Mouse (Mus musculus) kidney, embryonic 14.5 days (tissue): Measurements from ENCODE around the gene Tcta. TPM values are rescaled to one million over a fixed set of nuclear protein-coding genes. Genes with fewer than 3 reads are reported as not detected.
"Not testable (repeated sequence)": the region's sequence is repeated elsewhere in the genome, so short reads cannot be mapped to it uniquely, and the experiment has no call there.

Source experiments
- ATAC-seq: fragments of 200-750 bp; cut with Nextera tagmentation; 2 replicates; pipeline ENCODE4 v1.8.0; 2017; ENCODE audit warnings: moderate number of reproducible peaks, mild to moderate bottlenecking, moderate TSS enrichment, moderate library complexity; ENCODE audit not compliant: low FRiP score, low TSS enrichment
- H3K27ac ChIP-seq: fragments of 300-500 bp; sonication (generic); 2 replicates; pipeline ENCODE4 v1.5.1; 2014; ENCODE audit warnings: low read depth, mild to moderate bottlenecking, low read length, moderate library complexity, mixed read lengths
- H3K27me3 ChIP-seq: fragments of 300-500 bp; sonication (generic); 2 replicates; pipeline ENCODE4 v1.6.1; 2014; ENCODE audit warnings: mild to moderate bottlenecking, low read length; ENCODE audit not compliant: control insufficient read depth, insufficient read depth
- H3K36me3 ChIP-seq: fragments of 300-500 bp; sonication (generic); 2 replicates; pipeline ENCODE4 v1.6.1; 2014; ENCODE audit warnings: low read length, mixed read lengths; ENCODE audit not compliant: control insufficient read depth, insufficient read depth
- H3K4me1 ChIP-seq: fragments of 300-500 bp; sonication (generic); 2 replicates; pipeline ENCODE4 v1.6.1; 2014; ENCODE audit warnings: low read length, mixed read lengths; ENCODE audit not compliant: control insufficient read depth, insufficient read depth
- H3K4me2 ChIP-seq: fragments of 300-500 bp; sonication (generic); replicated peaks from 2 replicates; pipeline ENCODE4 v1.6.1; 2014; ENCODE audit warnings: low read depth, mild to moderate bottlenecking, low read length
- H3K4me3 ChIP-seq: fragments of 300-500 bp; sonication (generic); 2 replicates; pipeline ENCODE4 v1.5.1; 2014; ENCODE audit warnings: mild to moderate bottlenecking, low read length
- H3K9ac ChIP-seq: fragments of 300-500 bp; sonication (generic); 2 replicates; pipeline ENCODE4 v1.6.1; 2014; ENCODE audit warnings: low read depth, mild to moderate bottlenecking, low read length, moderate library complexity
- H3K9me3 ChIP-seq: fragments of 300-500 bp; sonication (generic); 2 replicates; pipeline ENCODE4 v1.6.1; 2016; ENCODE audit warnings: low read length; ENCODE audit not compliant: control insufficient read depth
- WGBS: fragments of 180-500 bp; shearing (Covaris S2); extraction: QIAGEN DNeasy Blood & Tissue Kit; methylation state at CpG from one replicate; pipeline ENCODE4 v1.1.7; 2014; 5-methylcytosine and 5-hydroxymethylcytosine counted together
- polyA plus RNA-seq: library from polyadenylated mRNA; unstranded; fragments of >200 nt; fragmentation: Nextera tagmentation; extraction: Ambion mirVana; gene quantifications from 2 replicates; pipeline ENCODE4 v1.2.1, GENCODE M21; 2014

Gene Tcta
- polyA plus RNA-seq, 1 experiment from 2014 or later, result 27.8 TPM

DNA sequence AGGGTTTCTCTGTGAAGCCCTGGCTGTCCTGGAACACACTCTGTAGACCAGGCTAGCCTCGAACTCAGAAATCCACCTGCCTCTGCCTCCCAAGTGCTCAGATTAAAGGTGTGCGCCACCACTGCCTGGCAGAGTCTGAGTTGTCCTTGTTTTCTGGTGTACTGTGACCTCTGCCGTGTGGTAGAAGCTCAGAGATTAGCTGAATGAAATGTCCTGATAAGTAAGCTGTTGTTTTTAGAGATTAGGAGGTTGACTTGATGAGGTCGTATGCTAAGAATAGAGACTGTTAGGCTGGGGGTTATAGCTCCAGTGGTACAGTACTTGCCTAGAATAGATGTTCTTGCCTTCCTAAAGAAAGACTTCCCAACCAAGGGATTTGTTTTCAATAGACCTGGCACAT is 1.2 kb downstream of the Tcta start:
- H3K9me3 ChIP-seq, result no peaks in the 10 kb centered on the region
- H3K4me2 ChIP-seq, result peak overlapping the region; percentile 60
- H3K4me1 ChIP-seq, result peaks cover 19% of the 10 kb centered on the region
- peak overlapping the region; percentile 77; the same call in 1 of the 2 replicates for H3K9ac ChIP-seq
- WGBS, result 83% methylated on average over 4 of the region's 4 CpGs
- peaks cover 29% of the 10 kb centered on the region for H3K36me3 ChIP-seq
- peak overlapping the region; percentile 76; the same call in 1 of the 2 replicates for H3K4me3 ChIP-seq
- no peak overlapping the region for H3K27ac ChIP-seq
- no peaks in the 10 kb centered on the region for H3K27me3 ChIP-seq
- ATAC-seq, result no peak

DNA sequence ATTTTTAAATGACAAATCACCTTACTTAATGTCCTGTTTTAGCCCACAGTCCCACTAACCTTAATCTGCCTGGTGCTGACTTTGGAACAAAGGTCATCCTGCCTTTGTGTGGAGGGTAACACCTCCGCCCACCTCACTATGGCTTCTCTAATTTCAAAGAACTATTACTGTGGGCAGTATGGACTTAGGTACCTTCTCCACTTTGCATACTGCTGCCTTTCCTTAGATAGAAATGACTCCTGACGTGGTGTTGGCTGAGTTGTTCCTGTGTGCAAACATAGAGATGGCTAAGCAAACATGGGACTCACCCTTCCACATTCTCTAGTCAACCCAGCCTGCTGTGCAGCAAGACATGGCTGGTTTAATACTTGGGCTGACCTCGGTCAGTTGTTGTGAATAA is 4.1 kb downstream of the Tcta start:
- Histone ChIP-seq H3K9me3 (no peaks in the 10 kb centered on the region), H3K9ac (no peak overlapping the region), H3K27ac (no peak overlapping the region), H3K4me1 (peaks cover 6% of the 10 kb centered on the region; the same call in 1 of the 2 replicates), H3K4me3 (no peak overlapping the region), H3K36me3 (peaks cover 33% of the 10 kb centered on the region), H3K27me3 (no peaks in the 10 kb centered on the region), H3K4me2 (no peak overlapping the region)
- no peak for ATAC-seq
- 71% methylated on average over 3 of the region's 3 CpGs for WGBS

DNA sequence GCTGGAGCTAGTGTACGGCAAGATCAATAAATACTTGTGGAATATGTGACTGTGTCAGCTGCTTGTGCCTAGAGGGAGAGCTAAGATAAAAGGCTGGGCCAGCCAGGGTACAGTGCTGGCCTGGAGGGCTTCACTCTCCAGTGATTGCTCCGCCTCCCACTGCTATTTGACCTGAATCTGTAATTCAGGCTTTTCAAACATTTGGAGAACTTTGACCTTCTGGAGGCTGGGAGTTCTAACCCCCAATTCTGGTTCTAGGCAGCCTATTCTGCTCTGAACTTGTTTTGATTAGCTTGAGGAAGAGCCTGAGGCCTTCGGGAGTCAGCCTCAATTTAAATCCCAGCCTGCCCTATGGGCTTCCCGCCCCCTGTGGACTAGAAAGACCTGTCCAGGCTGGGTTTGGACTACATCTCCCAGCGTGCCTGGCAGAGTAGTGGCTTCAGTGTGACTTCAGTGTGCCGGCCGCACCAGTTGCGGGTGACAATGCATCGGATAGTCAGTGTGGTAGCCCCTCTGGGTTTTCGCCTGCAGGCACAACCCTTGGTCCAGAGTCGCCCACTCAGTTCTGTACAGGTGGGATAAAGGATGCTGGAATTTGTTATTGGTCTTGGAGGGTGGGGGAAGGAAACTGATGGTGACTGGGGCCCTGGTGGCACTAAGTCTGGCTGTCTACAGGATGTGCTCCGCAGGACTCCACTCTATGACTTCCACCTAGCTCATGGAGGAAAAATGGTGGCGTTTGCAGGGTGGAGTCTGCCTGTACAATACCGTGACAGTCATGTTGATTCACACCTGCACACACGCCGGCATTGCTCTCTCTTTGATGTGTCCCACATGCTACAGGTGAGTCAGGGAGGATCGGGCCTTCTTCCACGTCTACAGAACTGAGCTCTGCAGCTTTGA is 9.3 kb downstream of the Tcta start, which contains the start of gene Amt:
TSS of gene Amt (plus strand) at position 401 of the 903 bp plus-strand sequence.
- Histone ChIP-seq H3K9ac (peak within 1 kb of the TSS; percentile 44), H3K27ac (peak within 1 kb of the TSS; percentile 39), H3K4me3 (peak within 1 kb of the TSS; percentile 39), H3K36me3 (peaks cover 13% of the 10 kb centered on the region; the same call in 1 of the 2 replicates), H3K4me2 (peak within 1 kb of the TSS; percentile 51), H3K9me3 (no peaks in the 10 kb centered on the region), H3K27me3 (no peaks in the 10 kb centered on the region), H3K4me1 (no peaks in the 10 kb centered on the region; the same call in 1 of the 2 replicates)
- WGBS, result 19% methylated on average over 18 of the region's 18 CpGs
- ATAC-seq, result peak; percentile 84

DNA sequence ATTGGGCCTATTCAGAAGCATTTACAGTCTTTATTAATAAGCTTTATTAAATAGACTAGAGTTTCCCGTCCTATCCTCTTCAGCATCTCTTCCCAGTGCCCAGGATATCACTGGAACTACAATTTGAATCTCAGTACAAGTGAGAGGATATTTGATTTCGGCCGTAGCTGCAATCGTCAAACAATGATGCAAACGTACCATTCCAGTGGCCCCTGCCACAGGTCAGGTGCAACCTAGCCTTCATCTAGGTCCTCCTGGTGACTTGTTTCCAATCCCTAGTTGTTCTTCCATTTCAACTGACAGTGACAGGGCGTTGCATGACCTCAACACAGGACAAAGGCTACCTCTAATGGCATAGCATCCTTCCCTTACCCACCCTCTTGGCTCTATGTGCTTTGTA is 15.2 kb downstream of the Tcta start:
- no peaks in the 10 kb centered on the region for H3K9me3 ChIP-seq
- H3K36me3 ChIP-seq, result no peaks in the 10 kb centered on the region; the same call in 1 of the 2 replicates
- H3K9ac ChIP-seq, result peak overlapping the region; percentile 56
- H3K4me2 ChIP-seq, result peak overlapping the region; percentile 56
- peaks cover 4% of the 10 kb centered on the region for H3K4me1 ChIP-seq
- 57% methylated on average over 6 of the region's 6 CpGs for WGBS
- no peaks in the 10 kb centered on the region for H3K27me3 ChIP-seq
- ATAC-seq, result 0 out of 2 replicates have a peak, but pooled peaks have one; percentile 4
- peak overlapping the region; percentile 59 for H3K4me3 ChIP-seq
- H3K27ac ChIP-seq, result no peak overlapping the region

DNA sequence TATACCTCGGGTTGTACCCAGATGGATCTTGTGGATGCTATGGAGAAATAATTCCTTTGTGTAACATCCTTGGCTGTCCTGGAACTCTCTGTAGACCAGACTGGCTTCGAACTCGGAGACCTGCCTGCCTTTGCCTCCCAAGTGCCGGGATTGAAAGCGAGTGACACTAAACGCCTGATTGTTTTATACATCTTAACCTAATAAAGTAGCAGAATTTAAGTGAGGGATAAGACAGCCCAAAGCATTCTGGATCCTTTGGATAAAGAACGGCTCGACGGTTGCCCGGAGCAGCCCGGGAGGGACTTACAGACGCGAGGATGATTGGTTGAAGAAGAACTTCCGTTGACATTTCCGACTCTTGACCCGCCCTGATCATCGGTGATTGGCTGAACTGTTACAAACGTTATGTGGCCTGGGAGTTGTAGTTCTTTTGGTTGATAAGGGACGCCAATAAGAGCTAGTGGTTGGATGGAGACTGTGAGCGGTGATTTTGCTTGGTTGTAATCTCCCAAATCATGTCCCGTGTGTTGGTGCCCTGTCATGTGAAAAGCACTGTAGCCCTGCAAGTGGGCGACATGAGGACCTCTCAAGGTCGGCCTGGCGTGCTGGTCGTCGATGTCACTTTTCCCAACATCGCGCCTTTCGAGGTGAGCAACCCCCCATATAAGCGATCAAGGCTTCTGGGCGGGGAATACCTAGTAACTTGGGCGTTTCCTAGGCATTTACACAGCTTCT is 15.8 kb downstream of the Tcta start, which contains the start of gene Nicn1:
TSS of gene Nicn1 (plus strand) at position 414 of the 735 bp plus-strand sequence.
- Histone ChIP-seq H3K27me3 (no peaks in the 10 kb centered on the region), H3K4me1 (peaks cover 4% of the 10 kb centered on the region), H3K4me2 (peak within 1 kb of the TSS; percentile 56), H3K36me3 (no peaks in the 10 kb centered on the region; the same call in 1 of the 2 replicates), H3K9me3 (no peaks in the 10 kb centered on the region), H3K4me3 (peak within 1 kb of the TSS; percentile 59), H3K27ac (peak within 1 kb of the TSS; percentile 73), H3K9ac (peak within 1 kb of the TSS; percentile 59)
- WGBS, result under 1% methylated on average over 32 of the region's 32 CpGs
- peak; percentile 98 for ATAC-seq

DNA sequence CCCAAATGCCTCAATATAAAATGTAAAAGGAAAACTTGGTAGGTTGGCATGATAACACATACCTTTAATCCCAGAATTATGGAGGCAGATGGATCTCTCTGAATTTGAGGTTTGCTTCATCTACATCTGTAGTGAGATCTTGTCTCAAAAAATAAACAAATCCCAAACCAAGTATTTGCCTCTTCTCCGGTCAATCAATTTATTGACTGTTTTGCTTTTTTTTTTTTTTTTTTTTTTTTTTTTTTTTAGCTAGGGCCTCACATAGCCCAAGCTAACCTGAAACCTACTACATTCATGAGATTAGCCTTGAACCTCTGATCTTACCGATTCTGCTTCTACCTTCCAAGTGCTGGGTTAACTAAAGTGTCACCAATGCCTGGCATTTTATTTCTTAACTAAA is 16.6 kb downstream of the Tcta start:
- no peaks in the 10 kb centered on the region for H3K27me3 ChIP-seq
- ATAC-seq, result no peak
- peak overlapping the region; percentile 47 for H3K4me2 ChIP-seq
- no peaks in the 10 kb centered on the region; the same call in 1 of the 2 replicates for H3K36me3 ChIP-seq
- H3K4me1 ChIP-seq, result peaks cover 4% of the 10 kb centered on the region
- 67% methylated on average over 2 of the region's 2 CpGs for WGBS
- peak overlapping the region; percentile 59; the same call in 1 of the 2 replicates for H3K9ac ChIP-seq
- H3K4me3 ChIP-seq, result peak overlapping the region; percentile 59; the same call in 1 of the 2 replicates
- H3K9me3 ChIP-seq, result no peaks in the 10 kb centered on the region
- no peak overlapping the region for H3K27ac ChIP-seq

DNA sequence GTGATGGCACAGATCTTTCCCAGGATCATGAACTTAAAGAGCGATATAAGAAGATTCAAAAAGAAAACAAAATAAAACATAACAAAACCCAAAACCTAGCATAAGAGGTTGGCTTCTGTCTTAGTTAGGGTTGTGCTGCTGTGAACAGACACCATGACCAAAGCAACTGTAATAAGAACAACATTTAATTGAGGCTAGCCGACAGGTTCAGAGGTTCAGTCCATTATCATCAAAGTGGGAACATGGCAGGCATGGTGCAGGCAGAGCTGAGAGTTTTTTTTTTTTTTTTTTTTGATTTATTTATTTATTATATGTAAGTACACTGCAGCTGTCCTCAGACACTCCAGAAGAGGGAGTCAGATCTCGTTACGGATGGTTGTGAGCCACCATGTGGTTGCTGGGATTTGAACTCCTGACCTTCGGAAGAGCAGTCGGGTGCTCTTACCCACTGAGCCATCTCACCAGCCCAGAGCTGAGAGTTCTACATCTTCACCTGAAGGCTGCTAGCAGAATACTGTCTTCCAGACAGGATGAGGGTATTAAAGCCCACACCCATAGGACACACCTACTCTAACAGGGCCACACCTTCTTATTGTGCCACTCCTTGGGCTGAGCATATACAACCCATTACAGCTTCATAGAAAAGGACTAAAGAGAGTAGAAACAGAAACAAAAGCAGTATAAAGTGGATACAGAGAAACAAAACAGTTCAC is 18.3 kb downstream of the Tcta start:
- not testable (repeated sequence) for H3K4me2 ChIP-seq, H3K27me3 ChIP-seq, H3K36me3 ChIP-seq, H3K4me3 ChIP-seq, H3K9me3 ChIP-seq, H3K27ac ChIP-seq, ATAC-seq, H3K9ac ChIP-seq, H3K4me1 ChIP-seq
- WGBS, result 93% methylated on average over 4 of the region's 6 CpGs

DNA sequence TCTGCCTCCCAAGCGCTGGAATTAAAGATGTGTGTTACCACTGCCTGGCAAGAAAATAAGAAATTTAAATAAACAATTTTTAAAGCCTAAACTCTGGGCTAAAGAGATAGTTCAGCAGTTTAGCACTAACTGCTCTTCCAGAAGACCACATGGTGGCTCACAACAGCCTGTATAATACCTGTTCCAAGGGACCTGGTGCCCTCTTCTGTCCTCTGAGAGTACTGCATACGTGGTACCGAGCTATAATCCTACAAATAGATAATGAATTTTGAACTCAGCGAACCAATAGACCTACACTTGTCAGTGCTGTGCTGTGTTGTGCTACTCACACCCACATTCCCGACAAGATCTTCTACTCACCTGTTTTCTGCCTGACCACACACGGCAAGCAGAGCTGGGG is 21.6 kb downstream of the Tcta start:
- Histone ChIP-seq H3K9me3 (no peaks in the 10 kb centered on the region), H3K36me3 (no peaks in the 10 kb centered on the region), H3K27me3 (no peaks in the 10 kb centered on the region), H3K9ac (no peak overlapping the region), H3K4me3 (no peak overlapping the region), H3K4me2 (no peak overlapping the region), H3K4me1 (no peaks in the 10 kb centered on the region), H3K27ac (no peak overlapping the region)
- 11% methylated on average over 6 of the region's 6 CpGs for WGBS
- peak; percentile 76 for ATAC-seq
